Mouse (Mus musculus): Measurements from ENCODE around the gene Ankrd44.

DNA sequence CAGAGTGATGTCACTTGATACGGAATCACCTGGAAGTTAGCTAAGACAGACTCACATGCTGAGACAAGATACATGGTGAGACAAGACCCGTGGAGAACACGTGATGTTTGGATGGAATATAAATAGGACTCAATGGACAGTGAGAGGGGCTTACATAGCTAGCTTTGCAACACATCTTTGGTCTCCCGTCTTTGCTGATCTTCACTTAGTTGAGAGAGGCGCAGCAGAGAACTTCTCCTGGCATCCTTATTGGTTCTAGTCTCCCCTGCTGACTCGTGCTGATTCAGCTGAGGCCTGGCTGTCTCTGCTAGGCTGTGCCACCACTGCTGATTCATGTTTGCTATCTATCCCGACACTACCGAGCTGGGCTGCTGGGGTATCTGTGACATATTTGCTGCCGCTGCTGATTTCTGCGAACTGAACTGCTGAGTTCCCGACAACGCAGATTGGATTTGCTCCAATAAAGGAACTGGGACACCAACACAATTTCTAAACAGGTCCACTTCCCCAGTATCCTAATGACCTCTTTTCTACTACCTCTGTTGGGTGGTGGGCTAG is 23.4 kb downstream of the Ankrd44 start:
- TF ChIP-seq POLR2A (IDR thresholded peaks at IDR 0.05; ENCODE audit: borderline replicate concordance, low read depth, low read length) (no peak), CTCF (IDR thresholded peaks at IDR 0.05; ENCODE audit: low read depth, low read length) (no peak)

Measured in bone marrow macrophage, adult 2 months (primary cell).